Mouse (Mus musculus): ENCODE measurements at regions not wholly inside any gene's neighbourhood (a gene's known extent, or its start where the extent isn't known, plus 50 kb on each side); places are given as distances from the start of the nearest gene placed in this dataset.

GRCm38 (mm10) chr13:102065796-102066195, 297.8 kb upstream of the Pik3r1 start:
- H3K4me3 ChIP-seq (ENCODE audit: control insufficient read depth in 1 of 2, insufficient read depth in 1 of 2, low read depth in 1 of 2, low read length in 2 of 2): no peak overlapping the region
- no peak overlapping the region for H3K27ac ChIP-seq (replicated peaks in 1 of 2; ENCODE audit: control insufficient read depth in 1 of 2, insufficient read depth in 1 of 2, low read depth in 2 of 2, low read length in 2 of 2)
- no peak overlapping the region for H3K4me2 ChIP-seq (ENCODE audit: low read length)
- no peaks in the 10 kb centered on the region for H3K9me3 ChIP-seq (ENCODE audit: control insufficient read depth, low read length)
- ATAC-seq (ENCODE audit: insufficient number of reproducible peaks, insufficient read depth, low FRiP score, low read depth): no peak
- no peaks in the 10 kb centered on the region for H3K27me3 ChIP-seq (ENCODE audit: control insufficient read depth, insufficient read depth, low read length)
- 75% methylated on average over 5 of the region's 5 CpGs for WGBS
- H3K9ac ChIP-seq (ENCODE audit: low read length): no peak overlapping the region
- no peaks in the 10 kb centered on the region for H3K36me3 ChIP-seq (ENCODE audit: control insufficient read depth, insufficient read depth, low read length)
- H3K4me1 ChIP-seq (ENCODE audit: control insufficient read depth in 2 of 2, insufficient read depth in 2 of 2, low read length in 2 of 2): peaks cover 0 to 2% of the 10 kb centered on the region in 2 experiments; a peak in 2 of 4 replicates

GRCm38 (mm10) chr13:102070740-102071139, 302.7 kb upstream of the Pik3r1 start:
- no peaks in the 10 kb centered on the region for H3K36me3 ChIP-seq (ENCODE audit: control insufficient read depth, insufficient read depth, low read length)
- no peak overlapping the region for H3K27ac ChIP-seq (replicated peaks in 1 of 2; ENCODE audit: control insufficient read depth in 1 of 2, insufficient read depth in 1 of 2, low read depth in 2 of 2, low read length in 2 of 2)
- H3K4me1 ChIP-seq (ENCODE audit: control insufficient read depth in 2 of 2, insufficient read depth in 2 of 2, low read length in 2 of 2): no peaks in the 10 kb centered on the region
- H3K4me2 ChIP-seq (ENCODE audit: low read length): no peak overlapping the region
- ATAC-seq (ENCODE audit: insufficient number of reproducible peaks, insufficient read depth, low FRiP score, low read depth): no peak
- H3K27me3 ChIP-seq (ENCODE audit: control insufficient read depth, insufficient read depth, low read length): no peaks in the 10 kb centered on the region
- H3K9me3 ChIP-seq (ENCODE audit: control insufficient read depth, low read length): no peaks in the 10 kb centered on the region
- H3K9ac ChIP-seq (ENCODE audit: low read length): no peak overlapping the region
- WGBS: 64% methylated on average over 3 of the region's 3 CpGs
- H3K4me3 ChIP-seq (ENCODE audit: control insufficient read depth in 1 of 2, insufficient read depth in 1 of 2, low read depth in 1 of 2, low read length in 2 of 2): no peak overlapping the region

DNA sequence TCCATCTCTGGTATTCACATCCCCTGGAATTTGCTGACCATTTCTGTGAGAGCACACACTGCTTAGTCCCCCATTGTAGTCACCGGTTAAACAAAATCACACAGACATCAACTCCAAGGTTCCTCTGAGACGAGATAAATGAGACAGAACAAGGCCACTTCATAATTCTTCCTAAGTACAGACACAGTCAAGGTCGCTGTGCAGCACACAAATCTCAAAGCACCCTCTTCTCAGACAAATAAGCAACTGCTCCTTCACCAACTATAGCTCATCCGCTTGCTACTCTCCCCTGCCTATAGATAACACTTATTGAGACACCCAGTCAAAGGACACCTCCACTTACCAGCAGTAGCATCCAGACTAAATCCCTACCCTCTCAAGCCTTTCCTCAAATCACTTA, 304.3 kb upstream of the Pik3r1 start:
- WGBS: 70% methylated on average over 4 of the region's 4 CpGs
- Histone ChIP-seq H3K9ac (ENCODE audit: low read length) (no peak overlapping the region), H3K27me3 (ENCODE audit: control insufficient read depth, insufficient read depth, low read length) (no peaks in the 10 kb centered on the region), H3K36me3 (ENCODE audit: control insufficient read depth, insufficient read depth, low read length) (no peaks in the 10 kb centered on the region), H3K4me2 (ENCODE audit: low read length) (no peak overlapping the region), H3K9me3 (ENCODE audit: control insufficient read depth, low read length) (no peaks in the 10 kb centered on the region), H3K27ac (replicated peaks in 1 of 2; ENCODE audit: control insufficient read depth in 1 of 2, insufficient read depth in 1 of 2, low read depth in 2 of 2, low read length in 2 of 2) (no peak overlapping the region), H3K4me1 (ENCODE audit: control insufficient read depth in 2 of 2, insufficient read depth in 2 of 2, low read length in 2 of 2) (no peaks in the 10 kb centered on the region), H3K4me3 (ENCODE audit: control insufficient read depth in 1 of 2, insufficient read depth in 1 of 2, low read depth in 1 of 2, low read length in 2 of 2) (no peak overlapping the region)
- ATAC-seq (ENCODE audit: insufficient number of reproducible peaks, insufficient read depth, low FRiP score, low read depth): no peak

- no peak overlapping the region for H3K9ac ChIP-seq (ENCODE audit: low read length)
- 78% methylated on average over 1 of the region's 1 CpGs for WGBS
- H3K27me3 ChIP-seq (ENCODE audit: control insufficient read depth, insufficient read depth, low read length): no peaks in the 10 kb centered on the region
- H3K4me3 ChIP-seq (ENCODE audit: control insufficient read depth in 1 of 2, insufficient read depth in 1 of 2, low read depth in 1 of 2, low read length in 2 of 2): no peak overlapping the region
- H3K36me3 ChIP-seq (ENCODE audit: control insufficient read depth, insufficient read depth, low read length): no peaks in the 10 kb centered on the region
- ATAC-seq (ENCODE audit: insufficient number of reproducible peaks, insufficient read depth, low FRiP score, low read depth): no peak
- no peaks in the 10 kb centered on the region for H3K9me3 ChIP-seq (ENCODE audit: control insufficient read depth, low read length)
- H3K4me2 ChIP-seq (ENCODE audit: low read length): no peak overlapping the region
- no peaks in the 10 kb centered on the region for H3K4me1 ChIP-seq (ENCODE audit: control insufficient read depth in 2 of 2, insufficient read depth in 2 of 2, low read length in 2 of 2)
- no peak overlapping the region for H3K27ac ChIP-seq (replicated peaks in 1 of 2; ENCODE audit: control insufficient read depth in 1 of 2, insufficient read depth in 1 of 2, low read depth in 2 of 2, low read length in 2 of 2)
Measured at GRCm38 (mm10) chr13:102087766-102088165, 319.7 kb upstream of the Pik3r1 start.

DNA sequence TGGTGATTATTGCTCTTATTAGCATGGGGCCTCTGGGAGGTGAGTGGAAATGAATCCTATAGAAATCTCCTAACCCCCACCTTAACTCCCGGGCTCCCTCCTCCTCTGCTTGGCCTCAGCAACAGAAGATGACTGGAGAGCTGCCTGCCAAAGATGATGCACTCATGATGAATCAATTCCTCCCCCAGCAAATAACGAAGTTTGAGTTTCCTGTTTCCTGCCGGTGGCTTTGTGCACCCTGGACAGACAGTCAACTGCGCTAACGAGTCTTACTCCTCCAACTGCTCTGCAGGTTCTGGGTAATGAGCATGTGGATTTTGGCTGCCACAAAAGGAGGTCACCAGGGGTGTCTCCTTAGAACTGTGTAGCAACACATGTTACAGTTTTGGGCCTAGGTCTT, 321.5 kb upstream of the Pik3r1 start:
- no peaks in the 10 kb centered on the region for H3K27me3 ChIP-seq (ENCODE audit: control insufficient read depth, insufficient read depth, low read length)

DNA sequence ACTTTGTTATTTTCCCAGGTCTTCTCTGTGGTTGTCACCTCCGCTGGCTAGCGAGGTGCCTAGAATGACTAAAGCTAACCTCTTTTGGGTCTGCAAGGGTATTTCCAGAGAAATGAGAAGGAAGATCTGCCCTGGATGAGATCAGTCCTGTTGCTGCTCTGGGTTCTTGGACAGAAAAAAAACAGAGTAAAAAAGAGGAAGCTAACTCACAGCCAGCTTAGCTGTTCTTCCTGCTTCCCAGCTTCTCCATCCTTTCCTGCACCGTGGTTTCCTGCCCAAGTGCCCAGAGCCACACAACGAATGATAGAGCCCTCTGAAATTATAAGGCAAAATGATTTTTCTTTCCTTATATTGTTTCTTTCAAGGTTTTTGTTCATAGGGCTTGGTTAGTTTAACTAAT, 326.2 kb upstream of the Pik3r1 start:
- H3K27ac ChIP-seq (replicated peaks in 1 of 2; ENCODE audit: control insufficient read depth in 1 of 2, insufficient read depth in 1 of 2, low read depth in 2 of 2, low read length in 2 of 2): no peak overlapping the region
- no peaks in the 10 kb centered on the region for H3K27me3 ChIP-seq (ENCODE audit: control insufficient read depth, insufficient read depth, low read length)
- H3K9ac ChIP-seq (ENCODE audit: low read length): no peak overlapping the region
- no peaks in the 10 kb centered on the region for H3K36me3 ChIP-seq (ENCODE audit: control insufficient read depth, insufficient read depth, low read length)
- WGBS: 79% methylated on average over 4 of the region's 4 CpGs
- H3K9me3 ChIP-seq (ENCODE audit: control insufficient read depth, low read length): no peaks in the 10 kb centered on the region
- ATAC-seq (ENCODE audit: insufficient number of reproducible peaks, insufficient read depth, low FRiP score, low read depth): no peak
- no peak overlapping the region for H3K4me2 ChIP-seq (ENCODE audit: low read length)
- no peak overlapping the region for H3K4me3 ChIP-seq (ENCODE audit: control insufficient read depth in 1 of 2, insufficient read depth in 1 of 2, low read depth in 1 of 2, low read length in 2 of 2)
- no peaks in the 10 kb centered on the region for H3K4me1 ChIP-seq (ENCODE audit: control insufficient read depth in 2 of 2, insufficient read depth in 2 of 2, low read length in 2 of 2)

More for the DNA sequence above, 321.5 kb upstream of the Pik3r1 start:
- no peaks in the 10 kb centered on the region for H3K4me1 ChIP-seq (ENCODE audit: control insufficient read depth in 2 of 2, insufficient read depth in 2 of 2, low read length in 2 of 2)
- H3K9me3 ChIP-seq (ENCODE audit: control insufficient read depth, low read length): no peaks in the 10 kb centered on the region
- H3K4me2 ChIP-seq (ENCODE audit: low read length): no peak overlapping the region
- no peak overlapping the region for H3K4me3 ChIP-seq (ENCODE audit: control insufficient read depth in 1 of 2, insufficient read depth in 1 of 2, low read depth in 1 of 2, low read length in 2 of 2)
- H3K27ac ChIP-seq (replicated peaks in 1 of 2; ENCODE audit: control insufficient read depth in 1 of 2, insufficient read depth in 1 of 2, low read depth in 2 of 2, low read length in 2 of 2): no peak overlapping the region
- WGBS: 66% methylated on average over 5 of the region's 5 CpGs
- no peak overlapping the region for H3K9ac ChIP-seq (ENCODE audit: low read length)
- no peak for ATAC-seq (ENCODE audit: insufficient number of reproducible peaks, insufficient read depth, low FRiP score, low read depth)
- H3K36me3 ChIP-seq (ENCODE audit: control insufficient read depth, insufficient read depth, low read length): no peaks in the 10 kb centered on the region

DNA sequence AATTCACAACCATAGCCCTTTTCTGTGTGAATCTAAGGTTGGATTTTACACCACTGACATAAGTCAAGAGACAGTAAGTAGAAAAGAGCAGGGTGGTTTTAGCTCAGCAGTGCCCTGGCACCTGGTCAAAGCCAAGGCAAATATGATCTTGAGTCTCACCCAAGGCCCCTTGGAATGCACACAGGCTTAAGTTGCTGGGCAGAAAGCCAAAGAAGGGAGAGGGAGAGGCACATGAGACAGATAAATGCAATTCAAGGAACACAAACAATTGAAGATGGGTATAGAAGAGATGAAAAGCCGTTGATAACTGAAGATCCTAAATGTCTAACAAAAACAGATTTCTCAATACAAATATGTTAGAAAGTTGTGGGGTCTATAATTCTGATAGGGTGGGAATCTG, 335.1 kb upstream of the Pik3r1 start:
- Histone ChIP-seq H3K27ac (replicated peaks in 1 of 2; ENCODE audit: control insufficient read depth in 1 of 2, insufficient read depth in 1 of 2, low read depth in 2 of 2, low read length in 2 of 2) (no peak overlapping the region), H3K4me2 (ENCODE audit: low read length) (no peak overlapping the region), H3K4me1 (ENCODE audit: control insufficient read depth in 2 of 2, insufficient read depth in 2 of 2, low read length in 2 of 2) (no peaks in the 10 kb centered on the region), H3K4me3 (ENCODE audit: control insufficient read depth in 1 of 2, insufficient read depth in 1 of 2, low read depth in 1 of 2, low read length in 2 of 2) (no peak overlapping the region), H3K27me3 (ENCODE audit: control insufficient read depth, insufficient read depth, low read length) (no peaks in the 10 kb centered on the region), H3K9ac (ENCODE audit: low read length) (no peak overlapping the region), H3K9me3 (ENCODE audit: control insufficient read depth, low read length) (no peaks in the 10 kb centered on the region), H3K36me3 (ENCODE audit: control insufficient read depth, insufficient read depth, low read length) (no peaks in the 10 kb centered on the region)
- 71% methylated on average over 1 of the region's 1 CpGs for WGBS
- no peak for ATAC-seq (ENCODE audit: insufficient number of reproducible peaks, insufficient read depth, low FRiP score, low read depth)

DNA sequence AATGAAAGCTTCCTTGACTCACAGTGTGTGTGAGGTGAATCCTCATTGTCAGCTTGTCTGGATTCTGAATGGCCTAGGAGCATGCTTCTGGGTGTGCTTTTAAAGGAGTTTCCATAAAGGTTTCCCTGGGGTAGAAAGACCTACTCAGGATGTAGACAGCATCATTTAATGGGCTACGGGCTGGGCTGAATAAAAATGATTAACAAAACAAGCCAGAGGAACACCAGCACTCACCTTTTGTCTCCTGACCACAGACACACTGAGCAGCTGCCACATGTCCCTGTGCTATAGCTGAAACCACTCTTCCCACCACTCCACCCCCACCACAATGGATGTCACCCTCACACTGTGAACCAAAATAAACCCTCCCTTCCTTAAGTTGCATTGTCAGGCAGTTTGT, 338.2 kb upstream of the Pik3r1 start:
- no peaks in the 10 kb centered on the region for H3K4me1 ChIP-seq (ENCODE audit: control insufficient read depth in 2 of 2, insufficient read depth in 2 of 2, low read length in 2 of 2)
- 80% methylated on average over 1 of the region's 1 CpGs for WGBS
- no peaks in the 10 kb centered on the region for H3K27me3 ChIP-seq (ENCODE audit: control insufficient read depth, insufficient read depth, low read length)
- H3K4me2 ChIP-seq (ENCODE audit: low read length): no peak overlapping the region
- ATAC-seq (ENCODE audit: insufficient number of reproducible peaks, insufficient read depth, low FRiP score, low read depth): no peak
- H3K9ac ChIP-seq (ENCODE audit: low read length): no peak overlapping the region
- H3K9me3 ChIP-seq (ENCODE audit: control insufficient read depth, low read length): no peaks in the 10 kb centered on the region
- no peak overlapping the region for H3K4me3 ChIP-seq (ENCODE audit: control insufficient read depth in 1 of 2, insufficient read depth in 1 of 2, low read depth in 1 of 2, low read length in 2 of 2)
- H3K36me3 ChIP-seq (ENCODE audit: control insufficient read depth, insufficient read depth, low read length): no peaks in the 10 kb centered on the region
- H3K27ac ChIP-seq (replicated peaks in 1 of 2; ENCODE audit: control insufficient read depth in 1 of 2, insufficient read depth in 1 of 2, low read depth in 2 of 2, low read length in 2 of 2): no peak overlapping the region
